Mouse (Mus musculus): ENCODE results near the gene Nolc1.

- TF ChIP-seq CTCF (IDR thresholded peaks at IDR 0.05; ENCODE audit: borderline replicate concordance, insufficient read depth, low read length), result no peak
- peak; percentile 65 for TF ChIP-seq POLR2A (IDR thresholded peaks at IDR 0.05; ENCODE audit: low read depth, low read length)
These were observed 30.5 kb upstream of the Nolc1 start, which contains the start of gene Ldb1 for GRCm38 (mm10) chr19:46044993-46045695.
